ENCODE assay signal across 26 mouse cellular contexts in the genomic region with DNA sequence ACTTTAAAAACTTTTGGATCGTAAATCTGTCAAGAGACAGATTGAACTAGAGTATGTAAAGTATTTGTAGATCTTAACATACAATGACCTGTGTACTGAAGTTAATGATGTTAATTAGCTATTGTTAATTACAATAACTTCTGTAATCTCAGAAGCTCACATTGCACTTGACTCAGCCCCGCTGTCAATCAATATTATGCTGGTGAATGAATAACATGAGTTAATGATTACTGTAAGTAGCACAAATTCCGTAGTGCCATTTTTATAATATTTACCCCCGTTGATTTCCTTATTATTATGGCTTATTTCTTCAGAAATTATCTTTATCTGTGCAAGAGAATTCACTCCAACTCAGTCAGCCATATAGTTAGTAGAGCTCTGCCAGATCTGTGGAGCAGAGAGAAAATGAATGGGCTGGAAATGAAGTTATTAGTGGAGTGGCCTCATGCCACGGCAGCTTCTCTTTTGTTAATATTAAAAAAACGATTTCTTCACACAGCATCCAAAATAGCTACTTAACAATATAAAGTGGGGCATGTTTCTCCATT.
A peak's percentile ranks its signal among the peaks of the same experiment; 100 is the strongest.
DNase-seq lines count a peak whose midpoint lies in the region; ATAC-seq and TF ChIP-seq lines count a peak whose summit lies in the region.
"Had no signal": no experiment of that assay in that cellular context is flagged by ENCODE, and none has a peak within 500 bp of the region (broad histone marks: within the 10 kb centered on the region; RNA-seq: fewer than 3 reads in every experiment).

No protein-coding gene starts in this region.

- H3K27ac ChIP-seq in kidney, adult 2 months (ENCODE audit: insufficient read depth, low read depth, low read length) = no peak overlapping the region
- H3K27ac ChIP-seq in kidney, embryonic 14.5 days (ENCODE audit: low read depth, low read length) = no peak overlapping the region
- H3K27ac ChIP-seq in liver, postnatal 0 days (ENCODE audit: low read depth) = no peak overlapping the region
- H3K27ac ChIP-seq in intestine, postnatal 0 days (ENCODE audit: low read depth, low read length) = no peak overlapping the region
- H3K27ac ChIP-seq: forebrain, embryonic 10.5 days; heart, adult 2 months; heart, embryonic 10.5 days; heart, embryonic 13.5 days; hindbrain, embryonic 14.5 days; hindbrain, postnatal 0 days had no signal

- no peak for TF ChIP-seq CTCF in kidney, adult 2 months (conservative IDR thresholded peaks at IDR 0.05; ENCODE audit: insufficient read depth, insufficient read length, low read depth, low read length)
- TF ChIP-seq CTCF in liver, postnatal 0 days (IDR thresholded peaks at IDR 0.05; ENCODE audit: low read depth) = no peak
- TF ChIP-seq CTCF in intestine, postnatal 0 days (IDR thresholded peaks at IDR 0.05; ENCODE audit: low read depth) = no peak

- TF ChIP-seq EP300 in liver, postnatal 0 days (IDR thresholded peaks at IDR 0.05; ENCODE audit: low read depth) = no peak

- TF ChIP-seq POLR2A in kidney, adult 2 months (IDR thresholded peaks at IDR 0.05; ENCODE audit: low read depth, low read length) = no peak

- 52% methylated on average over 6 of the region's 6 CpGs for WGBS in kidney, adult 2 months
- WGBS in kidney, embryonic 14.5 days = 82% methylated on average over 6 of the region's 6 CpGs
- 69% methylated on average over 6 of the region's 6 CpGs for WGBS in liver, postnatal 0 days (ENCODE audit: insufficient replicate concordance)
- 46% methylated on average over 6 of the region's 6 CpGs for WGBS in intestine, postnatal 0 days

- H3K9me3 ChIP-seq in kidney, embryonic 14.5 days (ENCODE audit: control insufficient read depth, low read length) = no peaks in the 10 kb centered on the region
- H3K9me3 ChIP-seq in liver, postnatal 0 days (ENCODE audit: low read length) = no peaks in the 10 kb centered on the region
- H3K9me3 ChIP-seq in intestine, postnatal 0 days (ENCODE audit: control insufficient read depth) = no peaks in the 10 kb centered on the region
- H3K9me3 ChIP-seq: forebrain, embryonic 10.5 days; heart, embryonic 10.5 days; heart, embryonic 13.5 days had no signal

- H3K4me1 ChIP-seq in kidney, adult 2 months (ENCODE audit: control insufficient read depth, insufficient read depth, low read length) = peaks cover 3% of the 10 kb centered on the region; the same call in 1 of the 2 replicates
- H3K4me1 ChIP-seq in kidney, embryonic 14.5 days (ENCODE audit: control insufficient read depth, insufficient read depth, low read length) = peaks cover 3% of the 10 kb centered on the region; the same call in 1 of the 2 replicates
- no peaks in the 10 kb centered on the region for H3K4me1 ChIP-seq in liver, postnatal 0 days (ENCODE audit: insufficient read depth)
- H3K4me1 ChIP-seq in intestine, postnatal 0 days (replicated peaks; ENCODE audit: control insufficient read depth, insufficient read depth, low read length) = 0 out of 2 replicates have a peak, but pooled peaks cover 3% of the 10 kb centered on the region
- H3K4me1 ChIP-seq: heart, embryonic 10.5 days had no signal

- H3K36me3 ChIP-seq in kidney, adult 2 months (ENCODE audit: control insufficient read depth, insufficient read depth, low read length) = no peaks in the 10 kb centered on the region
- no peaks in the 10 kb centered on the region for H3K36me3 ChIP-seq in kidney, embryonic 14.5 days (ENCODE audit: control insufficient read depth, insufficient read depth, low read length)
- H3K36me3 ChIP-seq in liver, postnatal 0 days (replicated peaks; ENCODE audit: insufficient read depth, low read length) = no peaks in the 10 kb centered on the region
- no peaks in the 10 kb centered on the region for H3K36me3 ChIP-seq in intestine, postnatal 0 days (ENCODE audit: control insufficient read depth, insufficient read depth)
- H3K36me3 ChIP-seq: G1E; heart, embryonic 10.5 days had no signal

- H3K4me2 ChIP-seq in kidney, embryonic 14.5 days (replicated peaks; ENCODE audit: low read depth, low read length) = no peak overlapping the region
- H3K4me2 ChIP-seq in liver, postnatal 0 days (ENCODE audit: low read depth, low read length) = peak overlapping the region; percentile 30; the same call in 1 of the 2 replicates
- peak overlapping the region; percentile 48; the same call in 1 of the 2 replicates for H3K4me2 ChIP-seq in intestine, postnatal 0 days (replicated peaks; ENCODE audit: low read depth)
- H3K4me2 ChIP-seq: heart, embryonic 13.5 days; hindbrain, embryonic 14.5 days had no signal

- no peak overlapping the region for H3K4me3 ChIP-seq in kidney, adult 2 months (ENCODE audit: insufficient read depth, low read depth, low read length)
- H3K4me3 ChIP-seq in kidney, embryonic 14.5 days (ENCODE audit: low read length) = no peak overlapping the region
- H3K4me3 ChIP-seq in liver, postnatal 0 days (ENCODE audit: low read depth, low read length) = no peak overlapping the region
- 0 out of 2 replicates have a peak overlapping the region, but pooled peaks have one; percentile 14 for H3K4me3 ChIP-seq in intestine, postnatal 0 days (ENCODE audit: low read depth, low read length)
- H3K4me3 ChIP-seq: forebrain, embryonic 10.5 days; heart, adult 2 months; heart, embryonic 10.5 days; heart, embryonic 13.5 days had no signal

- no peak for ATAC-seq in kidney, embryonic 14.5 days (ENCODE audit: low FRiP score, low TSS enrichment)
- ATAC-seq in liver, postnatal 0 days = no peak
- ATAC-seq in intestine, postnatal 0 days = peak; percentile 74
- ATAC-seq: forebrain, embryonic 14.5 days; forebrain, postnatal 0 days; hindbrain, postnatal 0 days; inflammation-experienced regulatory T-cells, adult 6 months had no signal

- H3K9ac ChIP-seq in kidney, embryonic 14.5 days (ENCODE audit: low read depth, low read length) = no peak overlapping the region
- no peak overlapping the region for H3K9ac ChIP-seq in liver, postnatal 0 days (replicated peaks)
- no peak overlapping the region for H3K9ac ChIP-seq in intestine, postnatal 0 days (ENCODE audit: low read depth, low read length)
- H3K9ac ChIP-seq: forebrain, postnatal 0 days; heart, embryonic 13.5 days; hindbrain, embryonic 14.5 days had no signal

- no peaks in the 10 kb centered on the region for H3K27me3 ChIP-seq in kidney, adult 2 months (replicated peaks; ENCODE audit: control insufficient read depth, insufficient read depth, low read length)
- H3K27me3 ChIP-seq in kidney, embryonic 14.5 days (ENCODE audit: control insufficient read depth, insufficient read depth, low read length) = no peaks in the 10 kb centered on the region
- H3K27me3 ChIP-seq in liver, postnatal 0 days (ENCODE audit: insufficient read depth, low read length) = no peaks in the 10 kb centered on the region
- H3K27me3 ChIP-seq in intestine, postnatal 0 days (replicated peaks; ENCODE audit: control insufficient read depth, insufficient read depth, low read length) = no peaks in the 10 kb centered on the region
- H3K27me3 ChIP-seq: CH12.LX; heart, embryonic 13.5 days had no signal

- peak; percentile 23 for DNase-seq in kidney, adult 2 months
- DNase-seq in liver, postnatal 0 days = no peak
- no peak for DNase-seq in liver
- DNase-seq in adrenal gland, postnatal 25 days = no peak
- DNase-seq: adrenal gland, postnatal 36 days; B cell, adult 2 months; cerebellum, adult 18-20 months; cerebellum, adult 9-10 months; cerebellum, postnatal 14 days; forebrain, postnatal 0 days; gastrocnemius, postnatal 10 days; gastrocnemius, postnatal 36 days; heart, adult 2 months; heart, postnatal 14 days; heart, postnatal 4 days had no signal
